In genomic region chr5:33974736-33975135, GRCm38 (mm10) we compare ENCODE assay signal across 15 mouse cellular contexts.
A peak's percentile ranks its signal among the peaks of the same experiment; 100 is the strongest.
DNase-seq lines count a peak whose midpoint lies in the region.
"Had no signal": no experiment of that assay in that cellular context is flagged by ENCODE, and none has a peak within 500 bp of the region (broad histone marks: within the 10 kb centered on the region; RNA-seq: fewer than 3 reads in every experiment).

No protein-coding gene starts in this region.

- DNase-seq in cerebellum, adult 11 months, result peak; percentile 20
- no peak for DNase-seq in cerebellum, postnatal 4 days (ENCODE audit: low spot score in 2 of 2)
- peak; percentile 46 for DNase-seq in cerebellum, adult 9-11 months
- no peak for DNase-seq in cerebellum, adult 11-12 months
- peak; percentile 53 for DNase-seq in brain, adult 2 months (ENCODE audit: low read depth, low spot score)
- DNase-seq in cerebellum, postnatal 25 days, result peak; percentile 55 to 67
- no peak for DNase-seq in kidney, postnatal 10 days
- DNase-seq in adrenal gland, adult (ENCODE audit: inconsistent age in 2 of 2, low spot score in 1 of 2), result no peak
- DNase-seq: adrenal gland, postnatal 10 days; adrenal gland, postnatal 36 days; embryo, embryonic 11 days; forebrain, postnatal 0 days; gastrocnemius, adult 2 months; gastrocnemius, postnatal 14 days; kidney, adult 2 months had no signal

Comparison
In these comparisons a context has a peak if more than half of its experiments do, and no peak if none do; other contexts are left out.
1. DNase-seq: peak in cerebellum, adult 11 months (single experiment), cerebellum, adult 9-11 months (single experiment), brain, adult 2 months (single experiment) and cerebellum, postnatal 25 days (2 of 2); none in cerebellum, postnatal 4 days (0 of 2), cerebellum, adult 11-12 months (single experiment), kidney, postnatal 10 days (single experiment) and adrenal gland, adult (0 of 2).